Mouse (Mus musculus): ENCODE results near the gene Arhgef16.

DNA sequence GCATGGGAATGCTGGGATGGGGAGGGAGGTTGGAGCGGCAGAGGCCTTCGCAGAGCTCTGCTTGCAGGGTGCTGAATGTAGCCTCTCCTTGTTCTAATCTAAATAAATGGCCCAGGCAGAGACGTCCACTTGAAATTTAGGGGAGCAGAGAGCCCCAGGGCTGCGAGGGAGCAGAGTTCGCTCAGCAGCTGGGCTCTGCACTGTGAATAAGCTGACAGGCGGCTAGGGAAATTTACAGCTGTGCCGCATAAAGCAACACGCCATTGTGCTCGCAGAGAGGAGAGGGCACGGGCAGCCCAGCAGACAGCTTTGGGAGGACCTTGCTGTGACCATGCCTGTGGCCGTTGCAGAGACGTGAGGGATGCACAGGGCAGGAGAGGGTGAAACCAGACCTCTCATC is 29.8 kb upstream of the Arhgef16 start:
- TF ChIP-seq CTCF (IDR thresholded peaks at IDR 0.05; ENCODE audit: extremely low read depth, insufficient read depth, low read length) (no peak), POLR2A (IDR thresholded peaks at IDR 0.05; ENCODE audit: extremely low read depth, insufficient read depth, low read length) (no peak)

All from cortical plate, adult 2 months (tissue).